17 mouse cellular contexts compared by ENCODE assay signal in the genomic region with DNA sequence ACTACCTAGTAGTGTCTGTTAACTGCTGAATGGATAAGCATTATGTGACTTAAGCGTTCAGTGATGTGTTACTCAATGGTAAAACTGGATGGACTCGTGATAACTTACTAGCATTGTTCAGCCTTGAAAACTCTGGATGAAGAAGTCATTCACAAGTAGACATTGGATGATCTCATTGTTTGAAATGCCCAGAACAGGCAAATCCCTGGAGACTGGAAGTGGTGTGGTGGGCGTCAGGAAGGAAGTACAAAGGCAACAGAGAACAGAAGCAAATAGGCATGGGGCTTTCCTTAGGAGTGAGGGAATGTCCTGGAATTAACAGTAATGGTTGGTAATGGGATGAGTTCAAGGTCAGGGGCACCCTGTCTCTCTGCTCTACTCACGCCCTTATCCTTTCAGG.
"Had no signal": no experiment of that assay in that cellular context is flagged by ENCODE, and none has a peak within 500 bp of the region (broad histone marks: within the 10 kb centered on the region; RNA-seq: fewer than 3 reads in every experiment).

No protein-coding gene starts in this region.

- H3K9ac ChIP-seq: limb, embryonic 12.5 days; liver, embryonic 12.5 days; midbrain, embryonic 15.5 days; neural tube, embryonic 12.5 days; stomach, embryonic 15.5 days had no signal

- ATAC-seq: liver, embryonic 12.5 days; midbrain, embryonic 15.5 days had no signal

- H3K4me3 ChIP-seq: layer of hippocampus, adult 2 months; limb, embryonic 12.5 days; liver, embryonic 12.5 days; megakaryocyte, embryonic 14.5 days; midbrain, embryonic 15.5 days; neural tube, embryonic 12.5 days; stomach, embryonic 15.5 days had no signal

- H3K36me3 ChIP-seq: limb, embryonic 12.5 days; midbrain, embryonic 15.5 days; neural tube, embryonic 12.5 days; stomach, embryonic 15.5 days had no signal

- H3K4me1 ChIP-seq: midbrain, embryonic 15.5 days; neural tube, embryonic 12.5 days had no signal

- H3K9me3 ChIP-seq: limb, embryonic 12.5 days; liver, embryonic 12.5 days; megakaryocyte, embryonic 14.5 days; midbrain, embryonic 15.5 days; neural tube, embryonic 12.5 days; stomach, embryonic 15.5 days had no signal

- H3K27ac ChIP-seq: kidney, postnatal 0 days; layer of hippocampus, adult 2 months; limb, embryonic 12.5 days; liver, embryonic 12.5 days; macrophage; midbrain, embryonic 15.5 days; neural tube, embryonic 12.5 days; stomach, embryonic 15.5 days had no signal

- H3K27me3 ChIP-seq: limb, embryonic 12.5 days; liver, embryonic 12.5 days; megakaryocyte, embryonic 14.5 days; midbrain, embryonic 15.5 days; neural tube, embryonic 12.5 days; stomach, embryonic 15.5 days had no signal

- H3K4me2 ChIP-seq: limb, embryonic 12.5 days; liver, embryonic 12.5 days; midbrain, embryonic 11.5 days; midbrain, embryonic 15.5 days; neural tube, embryonic 12.5 days; stomach, embryonic 15.5 days had no signal

- DNase-seq: kidney, adult 11 months; kidney, adult 9 months; kidney, postnatal 36 days; retina, postnatal 1 day; right cerebral cortex, postnatal 4 days; spleen, adult 18-20 months; thymus, postnatal 36 days had no signal
